Comparison of ENCODE assay signal across 9 mouse cellular contexts in genomic region chr11:73084303-73084702, GRCm38 (mm10). TPM values are rescaled to one million over a fixed set of nuclear protein-coding genes. Genes with fewer than 3 reads are reported as not detected.
DNase-seq lines count a peak whose midpoint lies in the region; ATAC-seq and TF ChIP-seq lines count a peak whose summit lies in the region.
"Had no signal": no experiment of that assay in that cellular context is flagged by ENCODE, and none has a peak within 500 bp of the region (broad histone marks: within the 10 kb centered on the region; RNA-seq: fewer than 3 reads in every experiment).

No protein-coding gene starts in this region.

- no peak overlapping the region for H3K9ac ChIP-seq in hindbrain, embryonic 15.5 days
- H3K9ac ChIP-seq in limb, embryonic 15.5 days, result no peak overlapping the region
- H3K9ac ChIP-seq in intestine, embryonic 15.5 days, result no peak overlapping the region

- WGBS in hindbrain, embryonic 15.5 days, result 85% methylated on average over 6 of the region's 6 CpGs
- WGBS in hindbrain, embryonic 10.5 days, result 83% methylated on average over 6 of the region's 6 CpGs
- WGBS in limb, embryonic 15.5 days, result 34% methylated on average over 6 of the region's 6 CpGs
- 72% methylated on average over 6 of the region's 6 CpGs for WGBS in intestine, embryonic 15.5 days

- peaks cover 34% of the 10 kb centered on the region for H3K36me3 ChIP-seq in hindbrain, embryonic 15.5 days
- peaks cover 61% of the 10 kb centered on the region for H3K36me3 ChIP-seq in hindbrain, embryonic 10.5 days
- peaks cover 28% of the 10 kb centered on the region for H3K36me3 ChIP-seq in limb, embryonic 15.5 days
- H3K36me3 ChIP-seq in intestine, embryonic 15.5 days, result peaks cover 4% of the 10 kb centered on the region; the same call in 1 of the 2 replicates

- TF ChIP-seq POLR2A in cortical plate, adult 2 months (IDR thresholded peaks at IDR 0.05; ENCODE audit: extremely low read depth, insufficient read depth, low read length), result no peak

- TF ChIP-seq CTCF in cortical plate, adult 2 months (IDR thresholded peaks at IDR 0.05; ENCODE audit: extremely low read depth, insufficient read depth, low read length), result no peak

- peaks cover 11% of the 10 kb centered on the region; the same call in 1 of the 2 replicates for H3K4me1 ChIP-seq in hindbrain, embryonic 15.5 days (replicated peaks)
- peaks cover 11% of the 10 kb centered on the region for H3K4me1 ChIP-seq in hindbrain, embryonic 10.5 days (replicated peaks)
- H3K4me1 ChIP-seq in cortical plate, adult 2 months (ENCODE audit: control insufficient read depth, insufficient read depth, low read length), result no peaks in the 10 kb centered on the region
- peaks cover 26% of the 10 kb centered on the region for H3K4me1 ChIP-seq in limb, embryonic 15.5 days
- H3K4me1 ChIP-seq in intestine, embryonic 15.5 days (replicated peaks), result no peaks in the 10 kb centered on the region; the same call in 1 of the 2 replicates

- peak overlapping the region; percentile 49 for H3K27ac ChIP-seq in hindbrain, embryonic 15.5 days (replicated peaks)
- no peak overlapping the region for H3K27ac ChIP-seq in hindbrain, embryonic 10.5 days
- 0 out of 2 replicates have a peak overlapping the region, but pooled peaks have one; percentile 43 for H3K27ac ChIP-seq in cortical plate, adult 2 months (ENCODE audit: insufficient read depth, low read length)
- peak overlapping the region; percentile 71 for H3K27ac ChIP-seq in limb, embryonic 15.5 days
- no peak overlapping the region for H3K27ac ChIP-seq in intestine, embryonic 15.5 days

- H3K4me2 ChIP-seq in hindbrain, embryonic 15.5 days, result no peak overlapping the region
- H3K4me2 ChIP-seq in limb, embryonic 15.5 days, result no peak overlapping the region
- no peak overlapping the region for H3K4me2 ChIP-seq in intestine, embryonic 15.5 days (replicated peaks)

- ATAC-seq in hindbrain, embryonic 15.5 days (ENCODE audit: low FRiP score, low read depth), result no peak
- no peak for ATAC-seq in limb, embryonic 15.5 days (ENCODE audit: insufficient number of reproducible peaks, low FRiP score, low TSS enrichment, low read depth)
- no peak for ATAC-seq in intestine, embryonic 15.5 days

- no peaks in the 10 kb centered on the region for H3K27me3 ChIP-seq in hindbrain, embryonic 15.5 days
- H3K27me3 ChIP-seq in hindbrain, embryonic 10.5 days (ENCODE audit: insufficient read depth, poor library complexity, severe bottlenecking), result no peaks in the 10 kb centered on the region
- H3K27me3 ChIP-seq in limb, embryonic 15.5 days, result no peaks in the 10 kb centered on the region
- no peaks in the 10 kb centered on the region for H3K27me3 ChIP-seq in intestine, embryonic 15.5 days (replicated peaks)

- H3K9me3 ChIP-seq in hindbrain, embryonic 15.5 days, result no peaks in the 10 kb centered on the region
- H3K9me3 ChIP-seq in hindbrain, embryonic 10.5 days, result no peaks in the 10 kb centered on the region
- H3K9me3 ChIP-seq in limb, embryonic 15.5 days, result no peaks in the 10 kb centered on the region
- no peaks in the 10 kb centered on the region for H3K9me3 ChIP-seq in intestine, embryonic 15.5 days

- no peak overlapping the region for H3K4me3 ChIP-seq in hindbrain, embryonic 15.5 days
- no peak overlapping the region for H3K4me3 ChIP-seq in hindbrain, embryonic 10.5 days
- no peak overlapping the region for H3K4me3 ChIP-seq in cortical plate, adult 2 months (ENCODE audit: insufficient read depth, low read length)
- no peak overlapping the region for H3K4me3 ChIP-seq in limb, embryonic 15.5 days
- no peak overlapping the region for H3K4me3 ChIP-seq in intestine, embryonic 15.5 days (replicated peaks)

- no peak for DNase-seq in hindbrain, embryonic 10.5 days (ENCODE audit: low spot score)
- peak; percentile 42 to 48 for DNase-seq in B cell, adult 2 months
- no peak for DNase-seq in Muller cell, postnatal 12 days (ENCODE audit: inconsistent ontology term)
- DNase-seq in layer of hippocampus, postnatal 25 days (ENCODE audit: extremely low spot score in 1 of 2, low spot score in 1 of 2), result no peak
- DNase-seq: cerebellum, postnatal 36 days had no signal

RNA-seq across cellular contexts. Expression of gene Itgae, which starts 6.1 kb away (rescaled TPM):
- polyA plus RNA-seq in hindbrain, embryonic 15.5 days (2015; fragmentation: Nextera tagmentation; extraction: Ambion mirVana), result 0.22 and 0.35 TPM in 2 replicates
- polyA plus RNA-seq in hindbrain, embryonic 10.5 days (2016; fragmentation: Nextera tagmentation; extraction: Ambion mirVana), result 0.35 and 0.47 TPM in 2 replicates
- polyA plus RNA-seq in cortical plate, adult 2 months (2012; rRNA removed), result 0.21 and 0.25 TPM in 2 replicates
- polyA plus RNA-seq in limb, embryonic 15.5 days (2015; fragmentation: Nextera tagmentation; extraction: Ambion mirVana), result 0.20 and 0.24 TPM in 2 replicates
- 0.19 and 0.35 TPM in 2 replicates for polyA plus RNA-seq in intestine, embryonic 15.5 days (2015; fragmentation: Nextera tagmentation; extraction: Ambion mirVana)
- under 1 TPM; 0.12 to 0.15 TPM for total RNA-seq in layer of hippocampus, postnatal 25 days (2021)

RNA-seq across cellular contexts. Expression of gene Ncbp3, which starts 36.7 kb away (rescaled TPM):
- 10.4 and 10.6 TPM in 2 replicates for polyA plus RNA-seq in hindbrain, embryonic 15.5 days (2015; fragmentation: Nextera tagmentation; extraction: Ambion mirVana)
- 10.5 and 12.4 TPM in 2 replicates for polyA plus RNA-seq in hindbrain, embryonic 10.5 days (2016; fragmentation: Nextera tagmentation; extraction: Ambion mirVana)
- 4.5 and 4.7 TPM in 2 replicates for polyA plus RNA-seq in cortical plate, adult 2 months (2012; rRNA removed)
- polyA plus RNA-seq in limb, embryonic 15.5 days (2015; fragmentation: Nextera tagmentation; extraction: Ambion mirVana), result 10.5 and 11.3 TPM in 2 replicates
- 9.3 and 9.7 TPM in 2 replicates for polyA plus RNA-seq in intestine, embryonic 15.5 days (2015; fragmentation: Nextera tagmentation; extraction: Ambion mirVana)
- 10 to 100 TPM in 1 of 2 experiments, 1 to 10 TPM in 1; 8.5 to 10.4 TPM for total RNA-seq in layer of hippocampus, postnatal 25 days (2021)

RNA-seq across cellular contexts. Expression of gene Haspin, which starts 53.8 kb away (rescaled TPM):
- polyA plus RNA-seq in hindbrain, embryonic 15.5 days (2015; fragmentation: Nextera tagmentation; extraction: Ambion mirVana), result 4.0 TPM in 2 replicates
- polyA plus RNA-seq in hindbrain, embryonic 10.5 days (2016; fragmentation: Nextera tagmentation; extraction: Ambion mirVana), result 19.8 and 24.2 TPM in 2 replicates
- polyA plus RNA-seq in cortical plate, adult 2 months (2012; rRNA removed), result 0.13 and 0.15 TPM in 2 replicates
- 10.8 and 11.0 TPM in 2 replicates for polyA plus RNA-seq in limb, embryonic 15.5 days (2015; fragmentation: Nextera tagmentation; extraction: Ambion mirVana)
- 15.2 and 16.5 TPM in 2 replicates for polyA plus RNA-seq in intestine, embryonic 15.5 days (2015; fragmentation: Nextera tagmentation; extraction: Ambion mirVana)
- total RNA-seq in layer of hippocampus, postnatal 25 days (2021), result under 1 TPM; 0.30 to 0.33 TPM

Comparison
In these comparisons a context has a peak if more than half of its experiments do, and no peak if none do; other contexts are left out.
1. H3K27ac ChIP-seq: peak in hindbrain, embryonic 15.5 days (single experiment), cortical plate, adult 2 months (single experiment) and limb, embryonic 15.5 days (single experiment); none in hindbrain, embryonic 10.5 days (single experiment) and intestine, embryonic 15.5 days (single experiment).
2. DNase-seq: peak in B cell, adult 2 months (2 of 2); none in hindbrain, embryonic 10.5 days (single experiment), Muller cell, postnatal 12 days (single experiment) and layer of hippocampus, postnatal 25 days (0 of 2).